8 mouse cellular contexts compared by ENCODE assay signal in the genomic region with DNA sequence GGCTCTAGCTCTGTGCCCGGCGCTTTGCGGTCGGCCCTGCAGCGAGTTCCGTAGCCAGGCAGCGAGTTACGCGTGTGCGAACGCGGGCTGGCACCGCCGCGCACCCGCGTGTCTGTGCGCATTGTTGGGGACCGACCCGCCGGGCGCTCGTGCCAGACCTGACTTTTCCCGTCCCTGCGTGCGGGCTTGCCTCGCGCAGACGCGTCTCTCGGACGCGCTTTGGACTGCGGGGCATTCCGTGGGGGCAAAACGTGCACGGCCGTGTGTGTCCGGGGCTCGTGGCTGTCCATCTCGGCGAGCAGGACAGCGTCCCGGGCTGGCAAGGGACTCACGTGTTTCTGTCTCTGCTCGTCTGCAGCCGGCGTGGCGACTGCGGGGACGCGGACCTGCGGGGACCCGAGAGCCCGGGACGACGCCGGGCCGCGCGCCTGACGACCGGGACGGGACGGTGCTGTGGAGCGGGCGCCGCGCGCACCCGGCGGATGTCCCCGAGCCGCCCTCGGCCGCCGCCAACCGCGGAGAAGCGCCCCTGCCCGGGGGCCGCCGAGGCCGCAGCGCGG. TPM values are rescaled to one million over a fixed set of nuclear protein-coding genes. Genes with fewer than 3 reads are reported as not detected.
A peak's percentile ranks its signal among the peaks of the same experiment; 100 is the strongest.
DNase-seq lines count a peak whose midpoint lies in the region; ATAC-seq lines count a peak whose summit lies in the region.

No protein-coding gene starts in this region.

- 0% methylated on average over 86 of the region's 86 CpGs for WGBS in forebrain, embryonic 13.5 days
- WGBS in midbrain, embryonic 15.5 days = under 1% methylated on average over 72 of the region's 86 CpGs

- intact Hi-C loops in left cerebral cortex, postnatal 4 days (cut with DNase I) = loop anchor here (10.0 kb wide), 4 partner anchors 85 to 585 kb away; a partner anchor contains a TSS

- H3K9me3 ChIP-seq in forebrain, embryonic 13.5 days (replicated peaks) = no peaks in the 10 kb centered on the region
- no peaks in the 10 kb centered on the region for H3K9me3 ChIP-seq in midbrain, embryonic 15.5 days

- peaks cover 20% of the 10 kb centered on the region for H3K4me1 ChIP-seq in forebrain, embryonic 13.5 days
- H3K4me1 ChIP-seq in midbrain, embryonic 15.5 days = peaks cover 23% of the 10 kb centered on the region

- peak overlapping the region; percentile 88 for H3K27ac ChIP-seq in forebrain, embryonic 13.5 days
- H3K27ac ChIP-seq in midbrain, embryonic 15.5 days = peak overlapping the region; percentile 91

- H3K4me3 ChIP-seq in forebrain, embryonic 13.5 days = peak overlapping the region; percentile 81
- H3K4me3 ChIP-seq in midbrain, embryonic 15.5 days = peak overlapping the region; percentile 75

- 0 out of 2 replicates have a peak, but pooled peaks cover 3% of the 10 kb centered on the region for H3K27me3 ChIP-seq in forebrain, embryonic 13.5 days
- H3K27me3 ChIP-seq in midbrain, embryonic 15.5 days (replicated peaks) = 0 out of 2 replicates have a peak, but pooled peaks cover 7% of the 10 kb centered on the region

- H3K4me2 ChIP-seq in forebrain, embryonic 13.5 days = peak overlapping the region; percentile 88
- H3K4me2 ChIP-seq in midbrain, embryonic 15.5 days = peak overlapping the region; percentile 93

- peak; percentile 72 for ATAC-seq in forebrain, embryonic 13.5 days
- ATAC-seq in midbrain, embryonic 15.5 days (replicated peaks) = peak; percentile 83

- peak overlapping the region; percentile 85 for H3K9ac ChIP-seq in forebrain, embryonic 13.5 days
- peak overlapping the region; percentile 62 for H3K9ac ChIP-seq in midbrain, embryonic 15.5 days

- DNase-seq in kidney, adult 11 months = peak; percentile 41
- DNase-seq in kidney, postnatal 14 days = no peak
- DNase-seq in adrenal gland, postnatal 14 days = peak; percentile 67
- peak; percentile 52 for DNase-seq in heart, postnatal 4 days
- DNase-seq in left cerebral cortex, postnatal 4 days = peak; percentile 51
- DNase-seq in testis, postnatal 10 days (ENCODE audit: low spot score) = peak; percentile 61

- peaks cover 19% of the 10 kb centered on the region for H3K36me3 ChIP-seq in forebrain, embryonic 13.5 days (ENCODE audit: poor library complexity, severe bottlenecking)
- no peaks in the 10 kb centered on the region for H3K36me3 ChIP-seq in midbrain, embryonic 15.5 days (replicated peaks)

RNA-seq across cellular contexts. Expression of a gene that starts 0.5 kb away (rescaled TPM):
- total RNA-seq in adrenal gland, postnatal 14 days (2021) = 25.0 and 28.0 TPM in 2 replicates
- polyA plus RNA-seq in forebrain, embryonic 13.5 days (2015; fragmentation: Nextera tagmentation; extraction: Ambion mirVana) = 6.1 and 9.8 TPM in 2 replicates
- 10 to 100 TPM; 39.2 to 40.0 TPM for total RNA-seq in heart, postnatal 4 days (2021)
- 10 to 100 TPM; 15.2 to 15.6 TPM for total RNA-seq in left cerebral cortex, postnatal 4 days (2021)
- polyA plus RNA-seq in midbrain, embryonic 15.5 days (2015; fragmentation: Nextera tagmentation; extraction: Ambion mirVana) = 7.1 and 7.9 TPM in 2 replicates
